Mouse (Mus musculus): ENCODE data around the gene Nfkb1. TPM values are rescaled to one million over a fixed set of nuclear protein-coding genes. Genes with fewer than 3 reads are reported as not detected.
A peak's percentile ranks its signal among the peaks of the same experiment; 100 is the strongest.

The Nfkb1 gene
- total RNA-seq, 2 experiments from 2014 or later = 17.7 to 20.2 TPM

DNA sequence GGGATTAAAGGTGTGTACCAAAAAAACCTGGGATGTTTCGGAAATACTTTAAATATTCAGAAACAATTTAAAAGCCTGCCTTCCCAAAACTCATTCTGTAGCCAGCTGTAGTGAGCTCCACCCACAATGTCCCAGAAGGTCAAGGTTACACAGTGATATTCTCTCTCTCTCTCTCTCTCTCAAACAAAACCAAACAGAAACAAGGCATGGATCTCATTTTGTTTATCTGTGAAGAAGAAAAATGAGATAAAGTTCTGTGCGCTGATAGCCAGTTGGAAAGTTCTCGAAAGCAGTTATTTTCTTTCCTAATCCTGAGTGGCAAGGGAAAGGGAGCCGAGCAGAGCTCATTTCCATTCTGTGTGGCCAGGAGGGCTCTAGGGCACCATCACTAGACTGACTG, 85.9 kb downstream of the Nfkb1 start:
- intact Hi-C loops (cut with DNase I) = no loop called here
- DNase-seq (ENCODE audit: low spot score in 2 of 2) = no peak

DNA sequence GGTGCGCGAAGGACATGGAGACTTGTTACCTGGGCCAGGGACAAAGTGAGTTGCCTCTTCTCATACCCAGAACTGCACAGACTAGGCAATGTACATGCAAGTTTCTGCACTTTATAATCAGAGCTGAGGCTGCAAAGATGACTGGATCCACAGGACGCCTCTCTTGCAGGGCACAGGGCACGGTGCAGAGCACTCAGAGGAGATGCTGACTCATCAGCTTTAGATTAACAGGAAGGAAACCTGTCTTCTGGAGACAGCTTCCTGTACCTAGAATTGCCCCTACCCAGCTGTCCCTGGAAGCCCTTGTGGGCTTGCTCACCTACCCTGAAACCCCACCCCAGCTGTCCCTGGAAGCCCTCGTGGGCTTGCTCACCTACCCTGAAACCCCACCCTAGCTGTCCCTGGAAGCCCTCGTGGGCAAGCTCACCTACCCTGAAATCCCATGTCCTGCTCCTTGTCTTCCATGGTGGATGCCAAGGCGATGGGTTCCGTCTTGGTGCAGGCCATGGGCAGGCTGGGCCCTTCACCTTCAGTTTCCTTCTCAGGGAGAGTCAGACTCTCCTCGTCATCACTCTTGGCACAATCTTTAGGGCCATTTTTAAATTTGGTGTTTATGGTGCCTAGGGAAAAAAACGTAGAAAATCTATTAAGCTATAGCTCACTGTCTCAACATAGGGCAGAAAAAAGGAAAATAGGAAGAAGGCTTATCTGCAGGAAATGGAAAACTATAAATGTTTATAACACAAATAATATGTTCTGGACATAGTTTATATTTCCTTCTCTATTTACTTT, 86.5 kb downstream of the Nfkb1 start:
- intact Hi-C loops (cut with DNase I) = no loop called here
- DNase-seq (ENCODE audit: low spot score in 2 of 2) = no peak

DNA sequence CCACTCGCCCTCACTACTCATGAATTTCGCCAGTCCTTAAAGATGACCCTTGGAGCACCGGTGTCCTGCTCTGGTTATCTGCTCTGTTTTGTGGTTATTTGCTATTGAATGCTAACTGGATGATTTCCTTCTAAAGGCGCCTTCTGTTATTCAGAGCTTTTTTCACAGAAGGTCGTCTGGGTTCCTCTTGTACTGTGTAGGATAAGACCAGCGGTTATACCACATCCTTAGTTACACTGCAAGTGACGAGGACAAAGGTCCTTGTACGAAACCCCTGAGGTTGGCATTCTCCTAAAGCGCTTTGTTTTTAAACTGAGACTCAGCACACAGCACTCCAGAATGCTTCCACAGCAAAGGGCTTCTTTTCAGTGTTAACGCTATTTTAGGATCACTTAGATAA, 88.6 kb downstream of the Nfkb1 start:
- DNase-seq (ENCODE audit: low spot score in 2 of 2) = no peak
- intact Hi-C loops (cut with DNase I) = no loop called here

DNA sequence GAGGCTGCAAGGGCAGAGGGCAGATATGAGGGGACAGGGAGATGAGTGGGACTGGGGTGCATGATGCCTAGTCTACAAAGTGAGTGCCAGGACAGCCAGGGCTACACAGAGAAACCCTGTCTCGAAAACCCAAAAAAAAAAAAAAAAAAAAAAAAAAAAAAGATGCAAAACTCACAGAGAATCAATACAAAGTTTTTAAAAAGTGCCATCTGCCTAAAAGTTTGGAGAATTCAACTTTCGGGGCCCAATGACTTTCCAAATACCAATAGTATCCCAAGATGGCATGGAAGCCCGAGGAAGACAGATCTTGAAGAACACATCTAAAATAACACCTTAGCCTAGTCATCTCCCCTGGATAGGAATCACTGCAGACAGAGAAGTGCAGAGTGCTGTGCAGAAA, 93.0 kb downstream of the Nfkb1 start:
- DNase-seq (ENCODE audit: low spot score in 2 of 2) = no peak
- intact Hi-C loops (cut with DNase I) = no loop called here

DNA sequence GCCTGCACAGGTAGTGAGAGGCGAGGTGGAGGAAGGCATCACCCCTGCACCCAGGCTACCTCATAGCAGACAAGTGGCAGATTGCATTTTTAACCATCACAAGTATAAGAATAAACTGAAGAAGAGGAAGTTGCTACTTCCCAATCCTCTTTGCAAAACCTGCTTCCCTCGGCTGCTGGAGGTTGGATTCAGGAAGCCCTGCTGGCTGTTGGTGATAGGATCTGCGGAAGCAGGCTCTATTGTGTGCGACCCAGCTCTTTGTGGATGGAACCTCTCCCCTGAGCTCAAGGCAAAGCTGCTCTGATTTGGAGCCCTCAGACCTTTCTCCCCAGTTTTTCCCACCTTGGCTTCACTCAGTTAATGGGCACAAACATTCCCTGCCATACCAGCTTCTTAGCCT, 94.3 kb downstream of the Nfkb1 start:
- DNase-seq (ENCODE audit: low spot score in 2 of 2) = no peak
- intact Hi-C loops (cut with DNase I) = no loop called here

DNA sequence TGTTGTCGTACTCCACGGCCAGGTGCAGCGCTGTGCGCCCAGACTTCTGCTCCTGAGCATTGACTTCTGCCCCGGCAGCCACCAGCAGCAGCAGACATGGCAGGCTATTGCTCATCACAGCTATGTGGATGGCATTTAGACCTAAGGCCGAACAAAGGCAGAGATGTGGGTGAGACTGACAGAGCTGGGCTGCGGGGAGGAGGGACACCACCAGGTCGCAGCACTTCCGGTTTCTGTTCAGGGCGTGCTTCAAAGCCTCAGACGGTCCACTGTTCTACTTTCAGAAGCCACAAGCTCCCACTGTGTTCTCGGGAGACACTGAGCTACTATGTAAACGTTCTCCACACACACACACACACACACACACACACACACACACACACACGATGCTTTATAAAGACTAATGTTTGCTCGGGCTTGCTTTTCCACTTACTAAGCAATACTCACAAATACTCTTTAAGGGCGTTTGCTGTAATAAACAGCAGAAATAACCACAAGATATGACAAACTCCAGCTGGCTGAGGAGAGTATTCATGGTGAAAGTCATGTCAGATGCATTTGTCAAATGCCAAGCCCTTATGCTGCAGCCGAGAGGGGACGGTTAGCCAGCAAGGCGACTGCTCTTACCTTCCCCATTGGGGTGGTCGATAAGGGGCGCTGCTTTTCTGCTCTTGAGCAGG, 97.0 kb downstream of the Nfkb1 start:
- intact Hi-C loops (cut with DNase I) = no loop called here
- no peak for DNase-seq (ENCODE audit: low spot score in 2 of 2)

DNA sequence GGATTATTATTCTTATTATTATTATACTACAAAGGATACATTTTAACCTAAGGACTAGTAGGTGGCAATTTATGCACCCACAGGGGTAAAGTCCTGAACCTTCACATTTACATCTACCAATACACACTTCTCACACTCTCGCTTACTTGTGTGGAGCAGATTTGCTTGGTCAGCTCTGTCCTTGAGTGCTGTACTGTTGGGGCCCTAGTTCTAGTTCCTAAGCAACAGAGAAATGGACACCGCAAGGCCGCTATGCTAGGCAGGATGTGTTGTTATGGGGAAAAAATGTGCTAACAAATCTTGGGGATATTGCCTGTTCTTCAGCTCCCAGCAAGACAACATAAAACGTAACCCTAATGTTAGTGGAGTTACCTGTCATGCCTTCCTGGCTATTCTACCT, 99.3 kb downstream of the Nfkb1 start:
- intact Hi-C loops (cut with DNase I) = no loop called here
- no peak for DNase-seq (ENCODE audit: low spot score in 2 of 2)

DNA sequence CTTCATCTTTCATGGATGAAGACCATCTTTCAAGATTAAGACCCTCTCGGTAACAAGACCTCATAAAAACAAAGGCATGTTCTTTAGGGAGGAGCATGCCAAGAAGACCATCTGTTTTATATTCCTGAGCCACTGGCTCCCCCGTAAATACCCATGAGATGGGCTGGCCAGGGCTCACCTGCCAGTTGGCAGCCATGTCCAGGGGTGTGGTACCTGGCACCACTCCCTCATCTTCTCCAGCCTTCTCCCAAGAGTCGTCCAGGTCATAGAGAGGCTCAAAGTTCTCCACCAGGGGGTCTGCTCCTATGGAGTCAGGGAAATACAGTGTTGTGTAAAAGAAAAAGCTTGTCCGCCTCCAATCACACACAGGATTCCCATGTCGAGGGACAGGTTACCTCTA, 100.0 kb downstream of the Nfkb1 start:
- DNase-seq (ENCODE audit: low spot score in 2 of 2) = no peak
- intact Hi-C loops (cut with DNase I) = no loop called here

DNA sequence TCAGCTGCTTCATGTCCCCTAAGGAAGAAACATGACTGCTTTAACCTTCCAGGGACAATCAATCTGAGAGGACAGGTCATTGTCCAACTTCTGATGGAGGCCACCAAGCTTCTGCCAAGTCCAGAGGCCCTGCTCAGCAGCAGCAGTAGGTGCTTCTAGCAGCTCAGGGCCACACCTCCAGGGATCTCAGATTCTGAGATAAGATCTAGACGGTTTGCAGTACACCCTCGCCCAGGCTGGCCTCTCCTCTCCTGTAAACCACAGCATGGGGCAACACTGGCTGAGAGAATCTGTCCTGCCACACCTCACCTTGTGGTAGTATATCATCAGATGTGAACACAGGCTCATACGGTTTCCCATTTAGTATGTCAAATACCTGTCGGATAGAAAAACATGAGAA, 100.9 kb downstream of the Nfkb1 start:
- DNase-seq (ENCODE audit: low spot score in 2 of 2) = no peak
- intact Hi-C loops (cut with DNase I) = no loop called here

DNA sequence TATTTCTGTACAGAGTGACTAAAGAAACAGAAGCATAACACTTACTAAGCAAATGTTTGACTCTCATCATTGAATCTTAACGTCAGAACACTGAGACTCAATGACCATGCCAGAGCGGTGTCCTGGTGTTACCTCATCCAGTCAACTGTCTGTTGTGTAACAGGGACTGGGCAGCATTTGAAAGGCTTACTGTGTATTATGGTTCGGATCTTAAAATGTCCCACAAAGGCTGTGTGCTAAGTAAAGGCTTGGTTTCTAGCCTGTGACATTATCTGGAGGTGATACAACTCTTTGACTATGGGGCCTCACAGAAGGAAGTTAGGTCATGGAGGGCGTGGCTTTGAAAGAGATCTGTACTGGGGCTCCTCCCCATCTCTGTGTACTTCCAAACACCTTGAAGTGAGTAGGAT, 104.9 kb downstream of the Nfkb1 start:
- intact Hi-C loops (cut with DNase I) = no loop called here
- DNase-seq (ENCODE audit: low spot score in 2 of 2) = peak in 1 of 2 experiments; percentile 77

DNA sequence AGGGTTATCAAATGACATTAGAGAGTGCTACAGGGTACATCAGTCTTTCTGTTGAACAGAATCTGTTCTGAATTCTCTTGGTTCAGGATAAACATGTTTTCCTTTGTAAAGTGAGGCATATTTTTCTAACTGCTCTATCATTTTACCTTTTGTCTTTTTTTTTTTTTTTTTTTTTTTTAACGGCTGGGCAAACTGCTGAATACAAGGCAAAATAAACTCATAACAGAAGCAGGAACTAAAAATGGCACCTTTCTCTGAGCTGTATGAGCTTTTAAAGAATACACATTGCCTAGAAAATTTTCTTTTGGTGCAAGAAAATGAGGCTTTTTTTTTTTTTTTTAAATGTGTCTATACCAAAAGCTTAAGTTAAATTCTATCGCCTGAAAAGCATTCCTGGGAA, 105.3 kb downstream of the Nfkb1 start:
- intact Hi-C loops (cut with DNase I) = no loop called here
- DNase-seq (ENCODE audit: low spot score in 2 of 2) = no peak

DNA sequence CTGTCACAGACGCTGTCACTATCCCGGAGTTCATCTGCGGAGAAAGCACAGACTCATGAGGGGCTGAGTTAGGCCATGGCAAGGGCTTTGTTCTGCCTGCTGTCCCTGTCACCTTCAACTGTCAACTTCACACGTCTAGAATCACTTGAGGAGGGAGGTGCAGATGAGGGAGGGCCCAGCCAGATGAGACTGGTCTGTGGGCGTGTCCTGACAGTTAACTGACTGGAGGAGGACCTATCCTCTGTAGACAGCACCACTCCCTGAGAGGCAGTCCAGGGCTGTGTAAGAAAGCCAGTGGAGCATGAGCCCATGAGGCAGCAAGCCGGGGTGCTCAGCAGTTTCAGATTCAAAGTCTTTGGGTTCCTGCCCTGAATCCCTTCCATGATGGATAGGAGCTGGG, 105.9 kb downstream of the Nfkb1 start:
- no peak for DNase-seq (ENCODE audit: low spot score in 2 of 2)
- intact Hi-C loops (cut with DNase I) = no loop called here

DNA sequence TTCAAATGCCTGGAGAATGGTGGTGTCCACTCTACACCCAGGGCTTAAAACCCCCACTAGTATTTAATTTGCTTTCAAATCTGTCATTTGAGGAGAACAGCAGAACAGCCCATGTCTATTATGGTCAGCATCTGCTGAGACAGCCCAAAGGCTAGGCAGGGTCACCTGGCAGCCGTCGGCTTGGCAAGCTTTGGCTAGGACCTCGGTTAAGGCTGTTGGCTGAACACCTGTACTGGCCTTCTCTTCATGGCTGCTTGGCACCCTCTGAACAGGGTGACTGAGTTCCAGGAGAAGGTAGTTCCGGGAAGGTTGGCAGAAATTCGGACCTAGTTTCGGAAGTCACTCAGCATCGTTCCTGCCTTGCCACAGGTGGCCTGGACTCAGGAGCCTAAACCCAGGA, 109.1 kb downstream of the Nfkb1 start:
- intact Hi-C loops (cut with DNase I) = loop anchor here (5.0 kb wide), 1 partner anchor 180 kb away; no protein-coding TSS in a partner anchor
- no peak for DNase-seq (ENCODE audit: low spot score in 2 of 2)

DNA sequence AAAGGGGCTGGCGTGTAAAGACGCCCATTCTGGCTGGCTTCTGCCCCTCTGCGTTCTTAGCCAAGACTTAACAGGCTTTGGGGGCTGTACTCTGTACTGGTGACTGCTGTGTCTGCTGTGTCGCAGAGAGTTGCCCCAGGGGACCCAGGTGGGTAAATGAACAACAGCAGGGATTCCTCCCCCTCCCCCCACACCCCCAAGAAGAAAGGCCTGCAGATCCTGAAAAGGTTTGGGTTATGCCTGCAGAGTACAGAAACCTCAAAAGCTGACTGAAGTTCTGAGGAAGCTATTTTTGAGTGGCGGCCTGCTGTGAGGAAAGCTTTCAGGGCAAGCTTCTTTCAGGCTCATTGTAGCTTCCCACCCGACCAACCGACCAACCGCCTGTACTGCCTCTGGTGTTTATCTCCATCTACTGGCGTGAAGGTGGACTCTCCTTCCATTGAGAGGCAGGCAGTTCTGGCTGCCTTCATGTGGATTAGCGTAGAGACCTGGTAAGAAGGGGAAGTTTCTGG, 109.7 kb downstream of the Nfkb1 start:
- intact Hi-C loops (cut with DNase I) = loop anchor here (5.0 kb wide), 1 partner anchor 179 kb away; no protein-coding TSS in a partner anchor
- peak in 1 of 2 experiments; percentile 35 for DNase-seq (ENCODE audit: low spot score in 2 of 2)

DNA sequence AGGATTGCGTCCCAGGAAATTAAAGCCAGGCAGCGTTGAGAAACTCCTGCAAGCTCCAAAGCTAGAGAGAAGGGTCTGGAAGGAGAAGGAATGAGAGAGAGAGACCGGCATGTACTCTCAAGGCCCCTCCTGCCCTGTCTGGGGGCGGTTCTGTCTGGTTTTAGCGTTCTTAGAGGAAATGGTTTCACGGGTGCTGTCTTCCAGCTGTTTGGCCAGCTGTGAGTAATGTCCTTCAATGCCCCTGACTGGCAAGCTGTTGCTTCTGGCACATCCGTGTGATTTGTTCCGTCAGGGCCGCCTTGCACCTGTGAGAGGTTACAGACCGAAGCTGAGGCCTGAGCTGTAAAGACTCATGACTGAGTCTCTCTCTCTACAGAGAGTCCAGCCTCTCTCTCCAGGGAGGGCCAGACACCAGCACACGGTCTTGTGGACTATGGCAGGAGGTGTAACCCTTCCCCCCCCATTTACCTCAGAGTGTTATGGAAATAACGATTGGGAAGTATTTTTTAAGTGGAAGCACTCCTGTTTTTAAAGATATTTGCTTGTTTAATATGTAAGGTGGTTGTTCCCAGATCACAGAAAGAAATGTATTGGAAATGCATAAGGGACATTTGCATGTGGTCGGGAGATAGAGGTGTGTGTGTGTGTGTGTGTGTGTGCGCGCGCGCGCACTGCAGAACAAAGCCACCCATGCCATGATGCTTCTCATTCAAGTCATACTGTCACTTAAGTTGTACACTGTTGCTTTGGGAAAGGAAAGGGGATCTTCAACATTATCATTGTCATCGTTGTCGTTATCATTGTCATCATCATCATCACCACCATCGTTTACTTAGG, 110.7 kb downstream of the Nfkb1 start:
- intact Hi-C loops (cut with DNase I) = loop anchor here (5.0 kb wide), 1 partner anchor 178 kb away; no protein-coding TSS in a partner anchor
- DNase-seq (ENCODE audit: low spot score in 2 of 2) = no peak

DNA sequence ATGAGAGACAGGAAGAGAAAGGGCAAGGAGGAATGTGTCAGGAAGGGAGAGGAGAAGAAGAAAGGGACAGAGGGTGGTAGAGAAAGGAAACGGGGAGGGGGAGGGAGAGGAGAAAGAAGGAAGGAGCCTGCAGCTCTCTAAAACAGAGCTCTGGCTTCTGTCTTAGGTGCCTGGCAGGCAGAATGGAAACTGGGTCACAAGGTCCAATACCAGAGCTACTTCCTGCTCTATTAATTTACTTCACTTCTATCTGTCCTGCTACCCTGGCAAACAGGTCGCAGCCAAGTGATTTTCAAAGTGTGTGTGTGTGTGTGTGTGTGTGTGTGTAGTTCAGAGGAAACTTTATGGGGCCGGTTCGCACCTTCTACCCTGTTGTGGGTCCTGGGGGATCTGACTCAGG, 112.2 kb downstream of the Nfkb1 start:
- no peak for DNase-seq (ENCODE audit: low spot score in 2 of 2)
- intact Hi-C loops (cut with DNase I) = no loop called here

DNA sequence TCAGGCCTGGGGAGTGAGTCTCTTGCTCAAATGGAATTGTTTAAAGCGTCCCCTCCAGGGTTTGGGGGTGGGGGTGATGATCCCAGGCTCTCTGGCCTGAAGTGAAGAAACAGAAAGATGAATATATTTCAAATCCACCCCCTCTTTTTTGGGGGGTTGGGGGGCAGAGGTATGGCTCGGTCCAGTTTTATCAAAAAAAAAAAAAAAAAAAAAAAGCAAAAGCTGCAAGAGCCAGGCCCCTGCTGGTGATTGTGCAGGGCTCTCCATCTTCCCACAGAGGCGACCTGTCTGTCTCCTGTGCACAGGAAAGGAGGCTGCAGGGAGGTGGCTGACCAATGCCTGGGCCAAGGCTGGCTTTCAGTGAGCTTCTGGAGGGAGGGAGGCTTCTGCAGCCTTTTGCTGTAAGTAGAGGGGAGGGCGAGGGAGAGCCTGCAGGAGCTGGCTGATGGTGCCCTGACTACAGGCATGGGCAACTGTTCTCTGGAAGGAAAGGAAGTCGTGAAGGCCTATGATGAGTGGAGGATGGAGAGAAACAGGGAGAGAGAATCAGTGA, 112.7 kb downstream of the Nfkb1 start:
- no peak for DNase-seq (ENCODE audit: low spot score in 2 of 2)
- intact Hi-C loops (cut with DNase I) = no loop called here

DNA sequence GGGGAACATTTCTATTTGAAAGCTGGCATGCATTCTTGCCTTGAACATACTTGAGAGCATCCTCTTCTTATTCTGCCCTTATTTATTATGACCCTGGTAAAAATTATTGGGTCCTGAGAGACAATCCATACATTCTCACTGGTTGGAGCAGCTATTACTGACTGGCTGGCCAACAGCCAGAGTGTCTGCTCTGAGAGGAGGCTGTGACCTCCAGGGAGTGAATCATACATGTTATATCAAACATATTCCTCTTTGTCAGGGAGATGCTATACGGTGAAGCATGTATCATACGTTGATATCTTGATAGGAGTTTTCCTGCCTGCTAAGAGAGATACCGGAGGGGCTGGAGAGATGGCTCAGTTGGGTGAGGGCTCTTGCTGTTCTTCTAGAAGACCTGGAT, 116.2 kb downstream of the Nfkb1 start:
- no peak for DNase-seq (ENCODE audit: low spot score in 2 of 2)
- intact Hi-C loops (cut with DNase I) = no loop called here

DNA sequence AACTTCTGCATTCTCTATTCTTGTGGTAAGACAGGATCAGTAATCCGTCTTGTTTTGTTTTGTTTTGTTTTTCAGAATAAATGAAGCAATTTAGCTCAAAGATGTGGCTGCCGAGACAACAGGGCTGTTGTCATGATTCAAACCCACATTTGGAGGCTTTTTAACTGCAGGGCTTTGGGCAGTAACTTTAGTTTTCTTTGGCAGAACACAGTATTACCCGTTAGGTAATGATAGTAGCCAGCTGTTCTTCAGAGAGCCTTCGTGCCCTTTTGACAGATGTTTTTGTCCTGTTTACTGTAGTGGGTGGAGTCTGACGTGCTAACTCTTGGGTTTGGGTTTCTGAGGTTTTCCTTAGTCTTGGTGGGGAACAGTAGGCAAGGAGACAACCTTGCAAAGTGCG, 118.3 kb downstream of the Nfkb1 start:
- intact Hi-C loops (cut with DNase I) = no loop called here

DNA sequence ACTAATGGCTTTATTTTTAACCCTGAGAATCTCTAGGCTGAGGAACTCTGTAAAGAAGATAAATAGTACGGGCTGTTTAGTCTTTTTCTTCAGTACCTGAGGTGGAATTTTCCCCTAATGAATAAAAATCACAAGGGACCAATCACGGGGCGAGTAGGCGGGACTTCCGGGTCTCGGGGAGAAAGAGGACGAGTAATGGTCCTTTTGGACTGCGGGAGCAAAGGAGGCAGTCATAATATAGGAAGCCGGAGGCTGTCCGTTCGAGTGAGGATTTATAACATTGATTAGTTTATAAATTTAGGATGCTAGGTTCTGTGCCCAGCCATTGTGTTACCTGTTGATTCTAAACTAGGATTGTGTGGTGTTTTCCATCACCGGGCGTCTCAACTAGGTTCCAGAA, 119.8 kb downstream of the Nfkb1 start:
- no peak for DNase-seq (ENCODE audit: low spot score in 2 of 2)
- intact Hi-C loops (cut with DNase I) = no loop called here

More for the DNA sequence above, 118.3 kb downstream of the Nfkb1 start:
- no peak for DNase-seq (ENCODE audit: low spot score in 2 of 2)
